Mouse (Mus musculus) testis, postnatal 14 days (tissue): Measurements from ENCODE around the gene Olfr850.

Experiments used
- DNase-seq: peaks from one replicate; pipeline ENCODE4 v3.0.0; 2021; ENCODE audit warnings: low spot score

Gene Olfr850

GRCm38 (mm10) chr9:19478148-19478547 is at the start of gene Olfr850:
Gene Olfr850, minus strand, starts transcription at chr9:19478248.
- no peak for DNase-seq

GRCm38 (mm10) chr9:19492995-19493394 is 14.9 kb upstream of the Olfr850 start, which contains the start of gene Olfr851:
Gene Olfr851, plus strand, starts transcription at chr9:19493295.
- no peak for DNase-seq

- DNase-seq: no peak
These were observed 38.1 kb downstream of the Olfr850 start, which contains the start of gene Olfr849 for GRCm38 (mm10) chr9:19439966-19440365. Gene Olfr849, plus strand, starts transcription at chr9:19440266.
